Mouse (Mus musculus): Measurements from ENCODE around the gene Ascl1.
A peak's percentile ranks its signal among the peaks of the same experiment; 100 is the strongest.

Gene Ascl1

GRCm38 (mm10) chr10:87493576-87493975 is at the start of gene Ascl1:
Ascl1 (minus strand) TSS chr10:87493660.
- no peak for DNase-seq

GRCm38 (mm10) chr10:87534172-87534571 is 40.7 kb upstream of the Ascl1 start:
- no peak for DNase-seq

- DNase-seq: peak; percentile 74 to 91
These were observed 28.2 kb upstream of the Ascl1 start, which contains the start of gene Pah for GRCm38 (mm10) chr10:87521646-87522045. Pah (plus strand) TSS chr10:87521795.

- DNase-seq: peak; percentile 47 to 50
These were observed 27.1 kb upstream of the Ascl1 start for GRCm38 (mm10) chr10:87520401-87521116.

GRCm38 (mm10) chr10:87518585-87518984 is 25.1 kb upstream of the Ascl1 start:
- DNase-seq: peak; percentile 48 to 56

- peak; percentile 41 to 58 for DNase-seq
These were observed 19.6 kb upstream of the Ascl1 start for GRCm38 (mm10) chr10:87513052-87513451.

- no peak for DNase-seq
These were observed 15.1 kb upstream of the Ascl1 start for GRCm38 (mm10) chr10:87508581-87508980.

- DNase-seq: peak in 1 of 2 experiments; percentile 69
These were observed 10.5 kb upstream of the Ascl1 start for GRCm38 (mm10) chr10:87503946-87504345.

GRCm38 (mm10) chr10:87502283-87502682 is 8.8 kb upstream of the Ascl1 start:
- no peak for DNase-seq

GRCm38 (mm10) chr10:87501659-87502042 is 8.2 kb upstream of the Ascl1 start:
- no peak for DNase-seq

GRCm38 (mm10) chr10:87500926-87501658 is 7.6 kb upstream of the Ascl1 start:
- no peak for DNase-seq

- no peak for DNase-seq
These were observed 3.6 kb upstream of the Ascl1 start for GRCm38 (mm10) chr10:87497056-87497455.

- peak; percentile 21 to 60 for DNase-seq
These were observed 1.1 kb upstream of the Ascl1 start for GRCm38 (mm10) chr10:87494596-87494995.

GRCm38 (mm10) chr10:87494176-87494575 is 716 bp upstream of the Ascl1 start:
- no peak for DNase-seq

- peak; percentile 73 to 84 for DNase-seq
These were observed 554 bp downstream of the Ascl1 start for GRCm38 (mm10) chr10:87492661-87493551.

GRCm38 (mm10) chr10:87492332-87492660 is 1.2 kb downstream of the Ascl1 start:
- no peak for DNase-seq

- DNase-seq: no peak
These were observed 1.9 kb downstream of the Ascl1 start for GRCm38 (mm10) chr10:87491485-87492040.

- DNase-seq: no peak
These were observed 3.1 kb downstream of the Ascl1 start for GRCm38 (mm10) chr10:87490328-87490727.

- DNase-seq: no peak
These were observed 4.0 kb downstream of the Ascl1 start for GRCm38 (mm10) chr10:87489246-87490009.

- DNase-seq: no peak
These were observed 4.9 kb downstream of the Ascl1 start for GRCm38 (mm10) chr10:87488429-87489145.
